Mouse (Mus musculus): Measurements from ENCODE around the gene Amph.

Amph gene

DNA sequence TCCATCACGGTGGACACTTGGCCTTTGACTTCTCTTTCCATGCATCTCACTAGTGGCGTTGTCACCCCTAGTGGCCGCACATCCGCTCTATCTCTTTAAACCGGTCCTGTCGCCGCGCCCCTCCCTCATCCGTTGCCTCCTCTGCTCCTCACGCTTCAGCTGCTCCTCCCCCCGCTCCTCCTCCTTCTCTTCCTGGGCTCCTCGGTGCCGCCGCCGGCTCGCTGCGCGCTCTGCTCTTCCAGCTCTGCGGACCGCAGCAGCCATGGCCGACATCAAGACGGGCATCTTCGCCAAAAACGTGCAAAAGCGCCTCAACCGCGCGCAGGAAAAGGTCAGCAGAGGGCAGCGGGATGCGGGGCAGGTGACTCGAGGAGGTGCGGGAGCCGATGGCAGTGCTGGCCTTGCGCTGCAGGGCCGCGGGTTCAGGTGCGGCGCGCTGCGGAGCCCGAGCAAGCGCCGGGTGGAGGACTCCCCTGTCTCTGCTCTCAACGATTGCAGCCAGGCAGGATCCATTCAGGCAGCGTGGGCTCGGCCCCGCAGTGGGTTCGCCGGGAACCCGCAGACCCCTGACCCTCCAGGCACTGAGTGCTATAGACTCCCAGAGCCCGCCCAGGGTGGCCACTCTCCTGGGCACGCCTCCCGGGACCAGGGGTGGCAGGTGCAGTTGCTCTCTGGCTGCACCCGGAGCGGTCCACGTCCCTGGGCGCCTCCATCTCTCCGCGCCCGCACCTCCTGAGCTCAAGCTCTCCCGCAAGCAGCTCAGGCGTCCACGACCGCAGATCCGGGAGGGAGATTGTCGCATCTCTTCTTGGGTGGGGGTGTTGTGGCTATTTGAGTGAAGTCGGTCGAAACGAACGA, at the start of gene Amph:
TSS of gene Amph (plus strand) at position 35 of the 858 bp plus-strand sequence.
- peak; percentile 34 for DNase-seq

DNA sequence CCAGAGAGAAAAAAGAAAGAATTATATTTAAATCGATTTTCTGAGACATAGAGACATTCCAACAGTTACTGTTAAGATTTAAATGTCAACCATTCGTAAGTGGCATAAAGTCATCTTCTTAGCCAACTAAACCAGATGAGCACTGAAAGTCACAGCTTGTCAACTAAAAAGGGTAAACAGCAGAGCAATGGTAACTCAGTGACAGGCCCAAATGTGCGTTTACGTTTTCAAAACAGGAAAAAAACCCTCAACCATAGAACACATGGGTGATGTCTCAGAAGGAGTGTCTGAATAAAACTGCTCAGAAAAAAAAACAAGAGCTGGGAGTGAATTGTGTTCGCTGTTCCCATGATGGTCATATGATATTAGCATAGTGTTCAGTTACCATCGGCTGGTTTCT, 44.4 kb upstream of the Amph start:
- DNase-seq: no peak

DNA sequence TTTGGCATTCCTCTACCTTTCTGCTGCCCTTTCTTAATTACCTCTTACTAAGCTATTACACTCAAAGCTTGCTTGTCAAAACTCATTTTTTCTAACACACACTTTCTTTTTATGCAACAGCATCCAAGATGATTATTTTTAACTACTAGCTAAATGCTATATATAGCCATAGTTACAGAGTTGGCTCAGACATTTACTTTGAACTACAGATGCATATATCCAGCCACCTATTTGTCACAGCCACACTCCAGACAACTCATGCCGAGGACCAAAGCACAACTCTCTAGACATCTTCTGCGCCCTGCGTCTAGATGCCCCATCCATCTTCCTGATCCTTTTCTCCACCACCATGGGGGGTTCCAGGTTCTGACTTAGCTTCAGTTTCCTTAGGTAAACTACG, 33.2 kb upstream of the Amph start:
- DNase-seq: no peak

DNA sequence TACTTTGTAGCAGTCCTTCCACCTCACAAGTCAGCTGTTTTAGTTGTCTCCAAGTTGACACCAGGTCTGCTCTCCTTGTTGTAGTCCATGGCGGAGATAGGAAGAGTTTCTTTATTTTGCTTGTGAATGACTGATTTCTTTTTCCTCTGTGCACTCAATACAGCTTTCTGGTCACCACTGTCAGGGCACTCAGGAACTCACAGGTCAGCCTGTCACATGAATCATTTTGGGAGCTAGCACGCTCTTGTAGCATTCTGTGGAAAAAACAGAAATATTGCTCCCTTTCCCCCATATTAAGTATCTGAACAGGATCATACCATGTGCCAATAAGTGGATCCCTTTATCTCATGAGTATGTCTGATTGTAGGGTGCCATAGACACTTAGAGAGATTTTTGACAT, 14.8 kb upstream of the Amph start:
- peak; percentile 5 for DNase-seq

DNA sequence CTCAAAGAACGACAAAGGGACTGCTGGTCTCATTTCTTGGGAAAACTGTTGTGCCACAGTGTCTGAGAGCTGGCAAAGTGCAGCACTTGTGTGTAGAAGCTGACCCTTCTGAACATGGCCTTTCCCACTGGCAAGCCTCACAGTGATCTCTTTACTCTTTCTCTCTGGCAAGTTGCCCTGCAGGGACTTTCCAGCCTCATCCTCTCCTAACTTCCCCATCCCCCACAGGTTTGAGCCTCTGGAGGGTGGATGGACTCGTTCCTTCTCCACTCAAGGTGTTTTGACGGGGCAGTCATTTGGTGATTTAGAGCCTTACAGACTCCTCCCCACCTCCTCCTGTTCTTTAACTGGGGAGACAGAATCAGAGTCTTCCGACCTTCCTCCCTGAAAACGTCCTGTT, 319 bp upstream of the Amph start:
- no peak for DNase-seq

DNA sequence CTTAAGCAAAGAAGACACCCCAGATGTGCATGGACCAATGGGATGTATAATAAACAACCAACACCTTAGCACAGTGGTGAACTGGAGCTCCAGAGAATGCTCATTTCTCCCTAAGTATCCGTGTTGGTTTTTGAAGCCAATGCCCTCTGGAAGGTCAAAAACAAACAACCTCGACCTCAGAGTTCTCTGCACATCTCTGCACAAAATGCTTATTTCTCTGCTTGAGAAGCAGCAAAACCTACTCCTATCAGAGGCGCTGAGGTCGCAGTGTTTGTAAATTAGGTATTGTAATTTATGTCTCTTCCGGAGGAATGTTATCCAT, 985 bp downstream of the Amph start:
- DNase-seq: no peak

DNA sequence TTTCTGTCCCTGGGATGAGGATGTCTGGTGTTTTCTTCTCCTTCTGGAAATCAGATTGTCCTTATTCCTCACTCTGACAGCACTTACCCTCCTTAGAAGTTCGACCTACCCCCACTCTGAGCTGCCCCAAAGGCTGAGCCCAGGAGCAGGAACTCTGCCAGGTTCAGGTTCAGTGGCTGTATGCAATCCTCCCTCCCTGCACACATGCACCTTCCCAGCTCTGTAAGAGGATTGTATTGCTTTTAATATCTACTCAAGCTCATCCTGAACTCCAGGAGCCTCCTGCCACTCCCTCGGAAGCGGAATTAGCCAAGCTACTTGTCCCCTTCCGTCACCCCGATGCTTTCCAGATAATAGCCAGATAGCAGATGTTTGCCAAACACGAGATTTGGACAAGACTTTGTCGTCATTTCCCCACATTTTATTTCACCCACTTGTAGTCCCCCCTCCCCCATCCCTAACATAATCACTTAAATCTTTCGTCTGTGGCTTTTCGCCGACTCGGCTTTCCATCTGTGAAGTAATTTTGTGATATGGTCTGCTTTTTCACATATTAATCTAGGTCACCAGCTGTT, 1.7 kb downstream of the Amph start:
- DNase-seq: peak; percentile 37

DNA sequence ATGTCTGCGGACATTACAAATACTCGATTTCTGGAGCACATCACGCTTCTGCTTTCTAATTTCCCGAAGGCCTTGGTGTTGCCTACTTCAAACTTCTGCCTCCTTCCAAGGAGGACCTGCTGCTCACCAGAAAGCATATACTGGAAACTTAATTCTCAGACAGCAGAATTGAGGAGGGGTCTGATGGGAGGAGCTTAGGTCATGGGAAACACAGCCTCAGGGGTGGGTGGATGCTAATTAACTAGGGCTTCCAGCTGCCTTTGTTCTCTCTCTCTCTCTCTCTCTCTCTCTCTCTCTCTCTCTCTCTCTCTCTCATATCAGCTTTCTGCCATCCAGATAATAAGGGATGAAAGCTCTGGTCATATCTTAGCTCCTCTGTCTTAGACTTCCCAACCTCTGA, 5.6 kb downstream of the Amph start:
- DNase-seq: no peak

DNA sequence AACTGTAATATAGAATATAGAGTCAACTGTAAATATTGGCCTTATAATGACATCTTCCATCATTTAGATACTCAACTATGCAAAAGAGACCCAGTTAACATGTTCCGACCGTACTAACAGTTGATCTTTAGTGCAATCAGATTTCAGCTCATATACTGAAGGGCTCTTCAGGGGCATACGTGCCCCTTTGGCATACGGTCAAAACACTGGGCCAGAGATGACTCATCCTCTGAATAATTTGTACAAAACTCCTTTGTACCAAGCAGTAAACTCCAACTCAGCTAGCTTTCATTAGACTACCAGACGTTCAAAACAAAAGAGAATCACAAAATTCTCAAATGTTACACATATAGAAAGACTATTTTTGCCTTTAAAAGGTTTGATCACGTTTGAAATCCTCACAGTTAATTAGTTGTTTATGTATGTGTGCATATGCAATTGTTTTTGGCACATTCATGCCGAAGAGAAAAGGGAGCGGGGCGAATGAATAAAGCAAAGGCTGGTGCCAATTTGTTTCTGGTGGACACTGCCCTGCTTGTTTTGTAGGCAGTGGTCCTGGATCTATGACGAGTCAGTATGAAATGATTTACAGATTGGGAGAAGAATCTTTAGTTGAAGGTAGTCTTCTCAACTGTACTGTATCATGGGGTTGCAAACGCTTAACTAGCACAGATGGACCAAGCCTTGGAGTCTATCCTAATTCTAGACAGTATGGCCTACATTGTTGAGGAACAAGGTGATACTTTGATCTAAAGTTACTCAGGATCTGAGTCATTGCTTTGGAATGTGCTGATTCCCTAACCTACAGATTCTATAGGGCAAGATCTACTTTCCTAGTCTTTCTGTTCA, 8.3 kb downstream of the Amph start:
- DNase-seq: no peak

DNA sequence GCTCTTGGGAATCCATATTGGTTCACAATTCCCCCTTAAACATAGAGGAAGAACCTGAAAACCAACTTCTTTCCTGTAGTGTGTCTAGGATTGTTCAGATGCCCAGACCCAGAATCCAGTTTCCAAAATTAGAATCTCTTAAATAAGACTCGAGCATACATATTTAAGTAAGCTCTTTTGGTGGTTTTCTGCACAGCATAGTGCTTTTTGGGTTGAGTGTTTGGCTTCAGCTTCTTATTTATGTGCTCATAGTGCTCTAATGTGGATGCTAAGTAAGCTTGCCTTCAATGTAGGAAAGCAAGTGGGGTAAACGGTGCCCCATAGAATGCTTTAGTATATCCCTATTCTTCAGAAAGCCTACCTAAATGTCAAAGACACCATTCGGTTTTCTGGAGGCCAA, 9.0 kb downstream of the Amph start:
- no peak for DNase-seq

DNA sequence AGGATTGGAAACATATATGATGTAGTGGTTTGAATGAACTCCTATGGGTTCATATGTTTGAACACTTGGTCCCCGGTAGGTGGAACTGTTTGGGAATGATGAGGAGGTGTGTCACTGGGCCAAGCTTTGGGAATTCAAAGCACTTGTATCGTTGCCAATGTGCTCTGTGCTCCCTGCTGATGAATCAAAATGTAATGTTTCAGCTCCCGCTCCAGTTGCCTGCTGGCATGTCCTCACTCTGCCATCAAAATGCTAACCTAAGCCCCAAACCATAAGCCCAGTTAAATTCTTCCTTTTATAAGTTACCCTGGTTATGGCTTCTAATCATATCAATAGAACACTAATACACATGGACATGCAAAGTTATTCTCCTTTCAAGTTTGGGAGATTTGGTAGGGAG, 24.6 kb downstream of the Amph start:
- DNase-seq: no peak

DNA sequence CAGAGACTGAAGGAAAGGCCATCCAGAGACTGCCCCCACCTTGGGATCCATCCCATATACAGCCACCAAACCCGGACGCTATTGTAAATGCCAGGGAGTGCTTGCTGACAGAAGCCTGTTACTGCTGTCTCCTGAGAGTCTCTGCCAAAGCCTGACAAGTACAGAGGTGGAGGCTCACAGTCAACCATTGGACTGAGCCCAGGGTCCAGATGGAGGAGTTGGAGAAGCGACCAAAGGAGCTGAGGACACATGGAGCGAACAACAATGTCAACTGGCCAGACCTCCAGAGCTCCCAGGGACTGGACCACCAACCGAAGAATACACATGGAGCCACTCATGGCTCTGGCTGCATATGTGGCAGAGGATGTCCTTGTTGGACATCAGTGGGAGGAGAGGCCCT, 26.3 kb downstream of the Amph start:
- DNase-seq: no peak

DNA sequence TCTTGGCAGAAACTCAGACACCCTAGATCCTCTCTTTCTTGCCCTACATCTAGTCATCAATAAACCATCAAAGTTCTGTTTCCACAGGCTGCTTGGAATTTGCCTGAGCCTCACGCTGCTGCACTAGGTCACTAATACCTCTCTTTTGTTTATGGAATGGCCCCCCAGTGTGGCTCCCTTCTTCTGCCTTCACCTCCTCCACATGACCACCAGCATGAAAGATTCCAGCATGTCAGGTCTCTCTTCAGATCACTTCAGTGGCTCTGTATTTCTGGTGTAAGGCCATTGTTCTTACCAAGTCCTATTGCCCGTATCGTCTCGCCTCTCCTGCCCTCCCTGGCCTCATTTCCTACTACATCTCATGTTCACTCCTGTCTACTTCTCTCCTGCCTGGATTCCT, 39.3 kb downstream of the Amph start:
- DNase-seq: no peak

DNA sequence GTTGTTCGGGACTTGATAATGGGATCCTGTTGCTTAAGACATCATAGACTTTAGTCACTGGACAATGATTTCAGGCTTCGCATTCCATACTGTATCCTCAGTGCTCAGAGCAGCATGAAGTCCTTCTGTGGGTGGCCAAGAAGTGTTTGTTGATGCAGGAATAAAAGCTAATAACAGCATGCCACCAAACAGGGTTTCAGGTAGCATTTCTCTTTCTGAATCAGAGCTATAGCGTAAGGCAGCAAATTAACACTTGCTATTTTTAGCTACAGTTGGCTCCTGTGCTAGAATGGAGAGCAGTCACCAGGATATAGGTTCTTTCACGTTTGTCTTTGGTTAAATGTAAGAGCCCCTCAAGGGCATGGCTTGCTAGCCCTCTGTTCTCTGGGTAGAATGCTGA, 40.3 kb downstream of the Amph start:
- no peak for DNase-seq

DNA sequence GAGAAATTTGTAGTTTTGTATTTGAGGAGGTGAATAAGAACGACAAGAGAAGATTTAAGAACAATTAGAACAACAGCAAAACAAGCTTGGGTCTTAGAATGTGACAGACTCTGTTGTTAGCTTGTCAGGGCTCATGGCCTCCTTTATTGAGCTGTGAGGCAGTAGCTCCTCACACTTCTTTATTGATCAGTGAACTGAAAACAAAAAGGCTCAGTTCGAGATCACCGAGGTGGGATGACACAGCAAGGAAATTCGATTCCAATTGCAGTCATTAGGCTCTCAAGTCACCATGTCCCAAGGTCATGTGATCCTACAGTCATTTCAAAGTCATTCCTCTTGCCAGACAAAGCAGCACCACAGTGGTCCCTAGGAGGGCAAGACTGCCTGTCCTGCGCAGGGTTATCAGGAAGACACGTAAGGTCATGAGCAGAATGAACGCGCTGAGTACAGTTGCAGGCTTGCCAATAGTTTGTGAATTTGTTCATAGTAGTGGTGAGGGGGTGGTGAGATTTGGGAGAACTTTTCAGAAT, 41.2 kb downstream of the Amph start:
- DNase-seq: no peak

DNA sequence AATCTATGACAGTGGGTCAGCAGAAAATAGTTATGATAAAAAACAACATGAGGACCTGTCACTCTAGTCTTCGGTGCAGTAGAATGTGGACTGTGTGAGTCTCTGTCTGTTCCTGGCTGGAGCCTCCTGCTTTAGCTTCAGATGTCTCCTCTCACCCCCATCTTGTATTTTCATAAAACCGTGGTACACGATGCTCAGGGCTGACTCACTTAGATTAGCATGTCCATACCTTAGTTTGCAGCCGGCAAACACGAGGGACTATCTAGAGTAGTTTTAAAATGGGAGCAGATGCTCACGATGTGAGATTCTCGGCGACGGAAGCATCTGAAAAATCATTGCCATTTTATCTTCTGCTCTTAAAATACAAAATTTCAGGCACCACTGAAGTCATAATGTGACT, 54.5 kb downstream of the Amph start:
- DNase-seq: no peak

DNA sequence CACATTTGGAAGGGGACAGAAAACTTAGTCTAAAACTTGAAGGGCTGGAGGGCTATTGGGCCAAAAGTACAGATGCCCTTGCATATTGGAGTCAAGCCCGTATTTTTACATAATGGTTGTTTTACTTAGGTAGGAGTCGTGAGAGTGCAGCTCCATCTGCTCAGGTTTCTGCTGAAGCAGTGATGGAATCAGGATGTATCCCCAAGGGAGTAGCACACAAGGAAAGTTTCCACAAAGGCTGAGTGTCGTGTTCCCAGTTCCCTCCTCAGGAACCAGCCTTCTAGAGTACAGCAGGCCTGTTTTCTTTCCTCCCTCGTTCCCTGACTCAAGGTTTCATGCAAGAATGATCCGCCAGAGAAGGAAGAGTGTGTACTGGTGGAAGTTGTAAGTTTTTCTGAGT, 56.4 kb downstream of the Amph start:
- DNase-seq: no peak

DNA sequence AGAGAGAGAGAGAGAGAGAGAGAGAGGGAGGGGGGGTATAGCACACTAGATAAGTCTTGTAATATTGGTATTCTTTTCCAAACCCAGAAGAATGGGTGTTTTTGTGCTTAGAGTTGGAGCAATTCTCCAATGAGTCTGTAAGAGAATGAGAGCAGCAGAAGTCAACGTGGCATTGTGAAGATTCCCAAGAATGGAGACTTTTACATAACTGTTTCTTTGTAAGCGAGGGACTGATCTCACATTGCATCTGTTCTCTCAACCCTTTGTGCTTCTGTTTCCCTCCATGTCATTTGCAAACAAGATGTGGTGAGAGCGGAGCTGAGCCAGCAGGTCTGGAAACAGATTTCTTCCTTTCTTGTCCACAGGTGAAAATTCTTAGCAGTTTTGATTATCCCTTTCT, 60.4 kb downstream of the Amph start:
- no peak for DNase-seq

DNA sequence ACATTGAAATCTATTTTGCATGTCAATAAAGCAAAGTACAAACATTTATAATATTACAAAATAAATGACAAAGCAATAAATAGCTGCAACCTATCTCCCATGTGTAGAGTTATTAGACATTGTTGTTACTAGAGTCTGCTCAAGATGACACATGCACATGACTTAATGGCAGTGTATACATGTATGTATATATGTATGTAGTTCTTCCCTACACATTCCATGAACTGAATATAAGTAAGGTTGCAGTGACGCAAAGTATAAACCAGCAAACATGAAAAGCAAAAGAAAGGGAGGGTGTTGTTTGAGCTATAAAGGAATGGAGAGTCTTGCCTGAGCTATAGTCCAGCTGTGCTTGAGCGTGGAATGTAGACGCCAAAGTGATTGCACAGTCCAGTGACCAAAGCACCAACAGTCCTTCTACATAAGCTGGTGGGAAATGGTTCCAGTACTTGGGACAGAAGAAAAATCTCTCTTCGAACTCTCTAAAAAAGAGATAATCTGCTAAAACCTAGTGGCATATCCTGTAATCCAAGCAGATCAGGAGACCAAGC, 66.9 kb downstream of the Amph start:
- no peak for DNase-seq

DNA sequence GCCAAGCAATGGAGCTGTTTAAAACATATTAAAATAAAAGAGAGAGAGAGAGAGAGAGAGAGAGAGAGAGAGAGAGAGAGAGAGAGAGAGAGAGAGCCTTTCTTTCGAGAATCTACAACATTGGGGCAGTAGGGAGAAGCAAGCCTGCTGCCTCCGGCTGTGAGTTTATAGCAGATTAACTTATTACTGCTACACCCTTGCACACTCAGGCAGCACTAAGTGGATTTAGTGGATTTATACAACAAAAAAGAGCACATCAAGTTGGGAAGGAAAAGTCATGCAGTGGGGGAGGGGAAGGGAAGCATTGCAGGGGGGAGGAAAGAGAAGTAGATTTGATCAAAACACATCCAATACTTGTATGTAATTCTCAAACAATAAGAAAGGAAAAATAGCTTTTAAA, 73.5 kb downstream of the Amph start:
- no peak for DNase-seq

DNA sequence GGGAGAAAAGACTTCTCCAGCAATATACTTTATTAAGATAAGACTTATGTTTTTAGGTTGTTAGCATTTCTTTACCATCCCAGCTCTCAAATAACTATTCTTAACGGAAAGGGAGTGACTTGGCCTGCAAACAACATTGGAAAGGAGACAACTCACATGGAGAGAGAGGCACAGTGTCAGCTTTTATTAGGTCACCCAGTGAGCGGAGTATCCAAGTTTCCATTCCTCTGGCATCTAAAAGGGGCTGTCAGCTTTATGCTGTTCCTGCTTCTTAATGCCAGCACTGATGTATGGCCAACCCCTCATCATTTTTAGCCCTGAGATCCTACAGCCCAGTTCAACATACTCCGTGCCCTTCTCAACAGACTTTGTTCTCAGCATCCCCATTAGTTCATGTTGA, 74.3 kb downstream of the Amph start:
- no peak for DNase-seq

DNA sequence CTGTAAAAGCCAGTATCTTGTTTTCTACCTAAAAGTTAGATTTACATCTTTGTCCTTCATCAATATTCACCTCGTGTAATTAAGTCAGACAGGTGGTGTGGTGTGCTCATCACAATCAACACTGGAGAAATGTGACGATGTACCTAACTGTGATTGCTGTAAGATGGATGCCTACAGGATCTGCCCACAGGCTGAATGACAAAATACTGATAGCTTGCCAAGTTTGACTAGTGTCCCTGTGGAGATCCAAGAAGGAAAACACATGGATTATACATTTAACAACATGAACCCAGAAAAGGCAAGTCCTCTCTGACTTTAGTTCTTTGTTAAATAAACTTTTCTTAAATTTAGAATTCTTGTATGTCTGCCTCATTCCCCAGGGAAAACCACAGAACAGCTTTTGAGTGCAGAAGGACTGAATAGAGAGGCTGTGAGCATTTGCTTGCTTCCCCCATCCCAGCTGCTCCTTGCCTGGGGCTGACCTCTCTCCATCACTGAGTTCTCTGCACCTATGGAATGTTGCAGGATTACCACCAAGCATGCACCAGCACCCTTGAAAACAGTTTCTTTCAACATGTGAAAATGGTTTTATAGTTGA, 77.2 kb downstream of the Amph start:
- no peak for DNase-seq

DNA sequence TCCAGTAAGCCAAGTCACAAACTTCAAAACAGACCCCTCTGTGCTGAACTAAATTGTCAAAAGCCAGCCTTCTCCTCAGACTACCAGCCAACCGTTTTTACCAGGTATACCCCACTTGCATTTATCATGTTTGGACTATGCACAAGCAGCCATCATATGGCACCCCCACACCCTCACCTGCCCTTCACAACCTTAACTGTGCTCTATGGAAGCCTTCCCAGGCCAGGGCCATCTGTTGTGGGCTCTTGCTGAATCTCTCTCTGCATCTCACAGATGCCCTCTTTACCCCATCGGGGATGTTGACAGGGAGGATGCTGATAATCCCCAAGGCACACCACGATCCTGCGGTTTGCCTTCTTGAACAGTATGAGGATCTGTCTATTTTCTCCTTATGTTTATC, 77.9 kb downstream of the Amph start:
- DNase-seq: no peak
